Mouse (Mus musculus): ENCODE measurements around the gene Tnmd. TPM values are rescaled to one million over a fixed set of nuclear protein-coding genes. Genes with fewer than 3 reads are reported as not detected.

Gene Tnmd
- polyA plus RNA-seq (2014; fragmentation: Nextera tagmentation; extraction: Ambion mirVana): not detected in 2 replicates

DNA sequence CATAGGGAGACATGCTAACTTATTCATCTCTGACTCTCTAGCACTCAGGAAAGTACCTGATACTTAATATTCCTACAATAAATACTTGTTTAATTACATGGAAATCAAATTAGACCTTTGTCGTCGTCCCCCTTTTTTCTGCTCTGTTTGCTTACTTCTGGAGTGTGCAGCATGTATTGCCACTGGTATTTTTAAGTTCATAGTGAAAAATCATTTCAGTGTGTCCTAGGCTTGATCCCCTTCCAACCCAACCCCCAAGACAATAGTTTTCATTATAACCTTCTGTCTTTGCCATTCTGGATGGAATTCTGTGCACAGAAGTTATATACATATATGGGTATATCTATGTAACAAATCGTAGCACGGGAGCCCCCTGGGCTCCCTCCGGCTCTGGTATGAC is at the start of gene Tnmd:
Gene Tnmd, plus strand, starts transcription at position 301 of the 400 bp plus-strand sequence.
- Histone ChIP-seq H3K27ac (ENCODE audit: low read depth, low read length) (no peak within 1 kb of the TSS), H3K9me3 (ENCODE audit: control insufficient read depth, low read length) (no peaks in the 10 kb centered on the region), H3K27me3 (replicated peaks; ENCODE audit: control insufficient read depth, insufficient read depth, low read length) (no peaks in the 10 kb centered on the region), H3K36me3 (ENCODE audit: control insufficient read depth, insufficient read depth, low read length) (no peaks in the 10 kb centered on the region), H3K9ac (ENCODE audit: low read depth, low read length) (no peak within 1 kb of the TSS), H3K4me3 (ENCODE audit: low read depth, low read length) (no peak within 1 kb of the TSS), H3K4me1 (replicated peaks; ENCODE audit: control insufficient read depth, insufficient read depth, low read length) (no peaks in the 10 kb centered on the region), H3K4me2 (no peak within 1 kb of the TSS)
- ATAC-seq (replicated peaks; ENCODE audit: low FRiP score) (no peak), DNase-seq (ENCODE audit: low spot score) (no peak)
- WGBS: 84% methylated on average over 5 of the region's 5 CpGs

GRCm38 (mm10) chrX:133853637-133854036 is 2.9 kb downstream of the Tnmd start:
- Histone ChIP-seq H3K9me3 (ENCODE audit: control insufficient read depth, low read length) (no peaks in the 10 kb centered on the region), H3K9ac (ENCODE audit: low read depth, low read length) (no peak overlapping the region), H3K27ac (ENCODE audit: low read depth, low read length) (no peak overlapping the region), H3K4me1 (replicated peaks; ENCODE audit: control insufficient read depth, insufficient read depth, low read length) (no peaks in the 10 kb centered on the region), H3K4me2 (no peak overlapping the region), H3K36me3 (ENCODE audit: control insufficient read depth, insufficient read depth, low read length) (no peaks in the 10 kb centered on the region), H3K4me3 (ENCODE audit: low read depth, low read length) (no peak overlapping the region), H3K27me3 (replicated peaks; ENCODE audit: control insufficient read depth, insufficient read depth, low read length) (no peaks in the 10 kb centered on the region)
- DNase-seq (ENCODE audit: low spot score) (no peak), ATAC-seq (replicated peaks; ENCODE audit: low FRiP score) (no peak)
- 91% methylated on average over 4 of the region's 4 CpGs for WGBS

DNA sequence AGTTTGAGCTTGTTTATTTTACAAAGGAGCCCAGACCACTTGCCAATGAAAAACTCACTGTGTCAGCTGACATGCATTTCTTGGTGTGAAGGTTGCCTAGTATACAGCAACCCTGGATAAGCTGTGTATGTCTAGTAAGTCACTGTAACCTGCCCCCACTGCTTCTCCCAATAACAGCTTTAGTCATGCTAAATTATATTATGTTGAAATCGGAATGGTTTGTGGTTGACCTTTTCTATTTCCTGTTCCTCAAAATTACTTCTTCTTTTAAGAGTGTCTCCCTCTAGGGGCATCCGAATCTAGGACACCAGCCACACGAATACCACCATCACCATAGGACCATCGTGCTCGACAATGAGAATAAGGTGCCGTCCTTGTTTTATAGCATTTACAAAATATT is 19.0 kb downstream of the Tnmd start:
- no peaks in the 10 kb centered on the region for H3K36me3 ChIP-seq (ENCODE audit: control insufficient read depth, insufficient read depth, low read length)
- no peak overlapping the region for H3K4me3 ChIP-seq (ENCODE audit: low read depth, low read length)
- H3K27me3 ChIP-seq (replicated peaks; ENCODE audit: control insufficient read depth, insufficient read depth, low read length): no peaks in the 10 kb centered on the region
- no peak for ATAC-seq (replicated peaks; ENCODE audit: low FRiP score)
- no peaks in the 10 kb centered on the region for H3K4me1 ChIP-seq (replicated peaks; ENCODE audit: control insufficient read depth, insufficient read depth, low read length)
- no peaks in the 10 kb centered on the region for H3K9me3 ChIP-seq (ENCODE audit: control insufficient read depth, low read length)
- WGBS: 56% methylated on average over 6 of the region's 6 CpGs
- no peak overlapping the region for H3K9ac ChIP-seq (ENCODE audit: low read depth, low read length)
- no peak overlapping the region for H3K4me2 ChIP-seq
- no peak overlapping the region for H3K27ac ChIP-seq (ENCODE audit: low read depth, low read length)
- DNase-seq (ENCODE audit: low spot score): no peak

GRCm38 (mm10) chrX:133887308-133887707 is 36.5 kb downstream of the Tnmd start:
- H3K9ac ChIP-seq (ENCODE audit: low read depth, low read length): no peak overlapping the region
- no peaks in the 10 kb centered on the region for H3K27me3 ChIP-seq (replicated peaks; ENCODE audit: control insufficient read depth, insufficient read depth, low read length)
- H3K27ac ChIP-seq (ENCODE audit: low read depth, low read length): no peak overlapping the region
- H3K4me1 ChIP-seq (replicated peaks; ENCODE audit: control insufficient read depth, insufficient read depth, low read length): no peaks in the 10 kb centered on the region
- DNase-seq (ENCODE audit: low spot score) (no peak), ATAC-seq (replicated peaks; ENCODE audit: low FRiP score) (no peak)
- H3K9me3 ChIP-seq (ENCODE audit: control insufficient read depth, low read length): no peaks in the 10 kb centered on the region
- no peak overlapping the region for H3K4me3 ChIP-seq (ENCODE audit: low read depth, low read length)
- no peaks in the 10 kb centered on the region for H3K36me3 ChIP-seq (ENCODE audit: control insufficient read depth, insufficient read depth, low read length)
- no peak overlapping the region for H3K4me2 ChIP-seq
- 72% methylated on average over 3 of the region's 3 CpGs for WGBS

DNA sequence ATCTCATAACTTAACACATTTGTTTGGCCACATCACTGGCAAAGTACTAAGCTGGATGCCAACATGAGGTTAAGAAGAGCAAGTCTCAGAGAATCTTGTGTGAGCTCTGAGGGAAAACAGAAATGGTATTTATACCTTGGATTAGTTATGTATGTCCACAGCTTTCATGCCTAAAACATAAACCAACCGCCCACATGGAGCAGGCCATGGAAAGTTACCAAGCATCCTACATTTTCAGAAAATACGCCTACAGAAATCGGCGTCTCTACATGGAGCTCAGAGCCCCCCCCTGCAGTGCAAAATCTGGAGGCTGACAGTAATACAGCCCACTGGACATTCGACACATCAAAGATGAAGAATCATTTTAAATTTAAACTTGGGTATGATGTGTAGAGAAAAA is 37.3 kb downstream of the Tnmd start:
- Histone ChIP-seq H3K9me3 (ENCODE audit: control insufficient read depth, low read length) (no peaks in the 10 kb centered on the region), H3K9ac (ENCODE audit: low read depth, low read length) (no peak overlapping the region), H3K4me2 (no peak overlapping the region), H3K27ac (ENCODE audit: low read depth, low read length) (no peak overlapping the region), H3K4me1 (replicated peaks; ENCODE audit: control insufficient read depth, insufficient read depth, low read length) (no peaks in the 10 kb centered on the region), H3K27me3 (replicated peaks; ENCODE audit: control insufficient read depth, insufficient read depth, low read length) (no peaks in the 10 kb centered on the region), H3K36me3 (ENCODE audit: control insufficient read depth, insufficient read depth, low read length) (no peaks in the 10 kb centered on the region), H3K4me3 (ENCODE audit: low read depth, low read length) (no peak overlapping the region)
- ATAC-seq (replicated peaks; ENCODE audit: low FRiP score) (no peak), DNase-seq (ENCODE audit: low spot score) (no peak)
- 89% methylated on average over 5 of the region's 5 CpGs for WGBS

DNA sequence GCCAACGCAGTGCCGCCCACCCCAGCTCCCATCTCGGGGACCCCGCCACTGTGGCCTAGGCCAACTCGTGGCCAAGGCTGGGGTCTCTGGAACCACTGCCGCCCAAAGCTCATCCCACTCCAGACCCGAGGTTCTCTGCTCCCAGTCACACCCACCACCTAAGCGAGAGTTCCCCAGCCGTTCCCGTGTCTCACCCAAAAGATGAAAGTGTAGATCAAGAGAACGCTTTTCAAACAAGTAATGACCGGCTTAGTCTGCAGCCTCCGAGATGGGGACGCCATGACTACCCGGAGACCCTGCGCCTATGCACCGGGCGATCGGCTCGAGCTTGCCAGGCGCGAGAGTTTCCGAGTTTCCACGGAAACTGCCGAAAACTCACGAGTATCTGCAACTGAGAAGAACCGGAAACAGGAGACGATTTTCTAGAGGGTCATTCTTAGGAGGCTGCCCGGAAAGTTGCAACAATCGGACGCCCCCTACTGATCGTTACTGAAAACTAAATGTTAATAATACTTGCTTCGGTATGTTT is 47.3 kb downstream of the Tnmd start, which contains the start of gene Tspan6:
Gene Tspan6, minus strand, starts transcription at position 416 of the 529 bp plus-strand sequence.
- DNase-seq (ENCODE audit: low spot score) (peak; percentile 63), ATAC-seq (replicated peaks; ENCODE audit: low FRiP score) (peak; percentile 88)
- Histone ChIP-seq H3K4me2 (peak within 1 kb of the TSS; percentile 63), H3K4me3 (ENCODE audit: low read depth, low read length) (peak within 1 kb of the TSS; percentile 59), H3K9ac (ENCODE audit: low read depth, low read length) (peak within 1 kb of the TSS; percentile 67), H3K9me3 (ENCODE audit: control insufficient read depth, low read length) (no peaks in the 10 kb centered on the region), H3K4me1 (replicated peaks; ENCODE audit: control insufficient read depth, insufficient read depth, low read length) (no peaks in the 10 kb centered on the region), H3K27ac (ENCODE audit: low read depth, low read length) (no peak within 1 kb of the TSS), H3K36me3 (ENCODE audit: control insufficient read depth, insufficient read depth, low read length) (no peaks in the 10 kb centered on the region), H3K27me3 (replicated peaks; ENCODE audit: control insufficient read depth, insufficient read depth, low read length) (no peaks in the 10 kb centered on the region)
- 17% methylated on average over 33 of the region's 33 CpGs for WGBS

DNA sequence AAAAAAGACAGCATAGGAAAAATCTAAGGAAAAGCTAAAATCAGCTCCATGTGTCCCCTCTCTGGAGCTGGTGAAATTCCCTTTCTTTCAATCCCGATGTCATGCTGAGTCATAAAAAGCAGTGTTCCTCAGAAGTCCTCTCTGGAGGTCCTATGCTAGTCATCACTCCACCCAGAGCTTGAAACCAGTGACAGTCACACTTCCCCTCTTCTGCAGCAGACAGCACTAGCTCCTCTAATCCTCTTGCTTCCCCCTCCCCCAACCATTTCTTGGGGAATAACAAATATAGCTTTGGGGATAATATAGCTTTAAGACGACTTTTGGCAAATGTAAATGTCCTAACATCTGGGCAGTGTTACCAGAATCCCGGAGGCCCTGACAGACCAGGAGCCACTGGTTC is 57.5 kb downstream of the Tnmd start, which contains the start of gene Srpx2:
Gene Srpx2, plus strand, starts transcription at position 166 of the 400 bp plus-strand sequence.
- no peak for DNase-seq (ENCODE audit: low spot score)
- H3K9me3 ChIP-seq (ENCODE audit: control insufficient read depth, low read length): no peaks in the 10 kb centered on the region
- H3K36me3 ChIP-seq (ENCODE audit: control insufficient read depth, insufficient read depth, low read length): no peaks in the 10 kb centered on the region
- H3K4me2 ChIP-seq: no peak within 1 kb of the TSS
- no peaks in the 10 kb centered on the region for H3K4me1 ChIP-seq (replicated peaks; ENCODE audit: control insufficient read depth, insufficient read depth, low read length)
- no peak within 1 kb of the TSS for H3K27ac ChIP-seq (ENCODE audit: low read depth, low read length)
- H3K9ac ChIP-seq (ENCODE audit: low read depth, low read length): no peak within 1 kb of the TSS
- ATAC-seq (replicated peaks; ENCODE audit: low FRiP score): no peak
- WGBS: 30% methylated on average over 3 of the region's 3 CpGs
- peaks cover 3% of the 10 kb centered on the region for H3K27me3 ChIP-seq (replicated peaks; ENCODE audit: control insufficient read depth, insufficient read depth, low read length)
- no peak within 1 kb of the TSS for H3K4me3 ChIP-seq (ENCODE audit: low read depth, low read length)

DNA sequence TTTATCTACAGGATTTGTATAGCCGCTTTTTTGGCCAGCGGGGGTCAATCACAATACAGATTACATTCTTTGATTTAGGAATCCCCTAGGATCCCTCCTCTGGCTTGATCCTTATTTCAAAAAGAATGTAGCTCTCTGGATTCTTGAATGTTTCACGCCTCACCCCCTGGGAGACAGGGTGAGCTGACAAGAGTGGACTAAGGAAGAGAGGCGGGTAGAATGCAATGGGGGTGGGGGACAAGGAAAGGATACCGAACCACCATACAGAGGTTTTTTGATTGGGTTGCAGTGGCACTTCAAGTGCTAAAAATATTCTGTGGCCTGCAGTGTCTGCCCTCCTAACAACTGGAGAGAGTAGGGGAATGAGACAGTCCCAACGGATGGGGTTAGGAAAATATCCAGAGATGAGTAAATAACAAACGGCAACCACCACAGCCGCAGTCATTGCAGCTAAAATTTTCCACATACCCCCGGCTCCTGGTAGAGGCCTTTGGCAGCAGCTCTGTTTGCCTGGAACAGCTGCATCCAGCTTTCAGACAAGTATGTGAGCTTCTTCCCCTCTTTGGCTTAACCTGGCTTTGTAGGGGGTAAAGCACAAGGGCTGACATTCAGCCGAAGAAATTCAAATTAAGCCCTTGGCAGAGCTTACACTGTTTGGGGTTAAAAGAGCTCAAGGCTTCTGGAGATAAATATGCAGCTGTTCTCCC is 60.8 kb downstream of the Tnmd start:
- Histone ChIP-seq H3K9me3 (ENCODE audit: control insufficient read depth, low read length) (no peaks in the 10 kb centered on the region), H3K4me1 (replicated peaks; ENCODE audit: control insufficient read depth, insufficient read depth, low read length) (no peaks in the 10 kb centered on the region), H3K4me3 (ENCODE audit: low read depth, low read length) (no peak overlapping the region), H3K9ac (ENCODE audit: low read depth, low read length) (no peak overlapping the region), H3K27me3 (replicated peaks; ENCODE audit: control insufficient read depth, insufficient read depth, low read length) (peaks cover 3% of the 10 kb centered on the region), H3K4me2 (no peak overlapping the region), H3K36me3 (ENCODE audit: control insufficient read depth, insufficient read depth, low read length) (no peaks in the 10 kb centered on the region), H3K27ac (ENCODE audit: low read depth, low read length) (no peak overlapping the region)
- ATAC-seq (replicated peaks; ENCODE audit: low FRiP score) (no peak), DNase-seq (ENCODE audit: low spot score) (no peak)
- 40% methylated on average over 10 of the region's 10 CpGs for WGBS

- H3K9ac ChIP-seq (ENCODE audit: low read depth, low read length): no peak overlapping the region
- H3K27me3 ChIP-seq (replicated peaks; ENCODE audit: control insufficient read depth, insufficient read depth, low read length): peaks cover 3% of the 10 kb centered on the region
- no peak overlapping the region for H3K4me2 ChIP-seq
- no peak for ATAC-seq (replicated peaks; ENCODE audit: low FRiP score)
- H3K9me3 ChIP-seq (ENCODE audit: control insufficient read depth, low read length): no peaks in the 10 kb centered on the region
- H3K36me3 ChIP-seq (ENCODE audit: control insufficient read depth, insufficient read depth, low read length): no peaks in the 10 kb centered on the region
- no peak overlapping the region for H3K27ac ChIP-seq (ENCODE audit: low read depth, low read length)
- H3K4me1 ChIP-seq (replicated peaks; ENCODE audit: control insufficient read depth, insufficient read depth, low read length): no peaks in the 10 kb centered on the region
- H3K4me3 ChIP-seq (ENCODE audit: low read depth, low read length): no peak overlapping the region
- no peak for DNase-seq (ENCODE audit: low spot score)
- WGBS: 64% methylated on average over 3 of the region's 3 CpGs
Measured at GRCm38 (mm10) chrX:133913006-133913405, 62.2 kb downstream of the Tnmd start.

Measured in liver, embryonic 11.5 days (tissue).